Comparison of ENCODE assay signal across 8 mouse cellular contexts in the genomic region with DNA sequence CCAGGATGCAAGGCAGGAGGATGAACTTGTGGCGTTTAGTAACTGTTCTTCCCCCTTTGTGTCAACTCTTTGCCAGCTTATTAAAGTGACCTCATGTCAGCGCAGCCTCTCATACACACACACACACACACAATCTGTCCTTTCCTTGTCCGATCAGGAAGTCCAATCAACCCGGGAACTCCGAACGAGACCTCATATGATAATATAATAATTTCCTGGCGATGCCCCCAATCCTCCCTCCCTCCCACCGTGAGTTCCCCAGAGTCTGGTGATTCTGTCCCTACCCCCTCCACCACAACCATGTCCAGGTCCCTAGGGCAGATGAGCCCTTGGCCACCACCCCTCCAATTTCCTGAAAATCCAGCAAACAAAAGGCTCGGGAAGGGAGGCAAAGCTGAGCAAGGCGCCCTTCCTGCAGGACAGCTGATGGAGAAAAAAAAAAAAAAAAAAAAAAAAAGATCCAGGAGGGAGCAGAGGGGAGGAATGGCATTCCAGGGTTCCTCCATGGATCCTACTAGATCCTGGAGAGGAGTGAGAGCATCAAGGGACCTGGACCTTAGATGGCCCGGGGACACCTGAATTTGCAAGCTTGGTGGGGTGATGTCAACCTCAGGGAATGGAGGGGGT. TPM values are rescaled to one million over a fixed set of nuclear protein-coding genes. Genes with fewer than 3 reads are reported as not detected.
A peak's percentile ranks its signal among the peaks of the same experiment; 100 is the strongest.
DNase-seq lines count a peak whose midpoint lies in the region; ATAC-seq and TF ChIP-seq lines count a peak whose summit lies in the region.

No protein-coding gene starts in this region.

- in situ Hi-C loops in ES-E14 (cut with MboI; ENCODE audit: low sequenced_read_pairs in 2 of 2, unreplicated experiment in 2 of 2): no loop called here

- H3K4me1 ChIP-seq in ES-E14 (ENCODE audit: control insufficient read depth in 2 of 2, insufficient read depth in 2 of 2, low read length in 2 of 2, poor library complexity in 1 of 2): peaks cover 13 to 28% of the 10 kb centered on the region in 2 experiments; a peak in 3 of 4 replicates
- H3K4me1 ChIP-seq in forebrain, embryonic 12.5 days: peaks cover 15% of the 10 kb centered on the region
- peaks cover 18% of the 10 kb centered on the region for H3K4me1 ChIP-seq in limb, embryonic 13.5 days
- peaks cover 21% of the 10 kb centered on the region for H3K4me1 ChIP-seq in midbrain, embryonic 16.5 days (ENCODE audit: control insufficient read depth, insufficient read depth, low read length)

- peak; percentile 78 for DNase-seq in 3134 (ENCODE audit: extremely low read depth, insufficient read length, low spot score)
- DNase-seq in ES-E14 (ENCODE audit: low read depth, low spot score): no peak
- peak; percentile 67 for DNase-seq in heart, postnatal 25 days (ENCODE audit: low spot score)

- 2% methylated on average over 11 of the region's 11 CpGs for WGBS in forebrain, embryonic 12.5 days
- WGBS in limb, embryonic 13.5 days: 5% methylated on average over 11 of the region's 11 CpGs
- 1% methylated on average over 11 of the region's 11 CpGs for WGBS in midbrain, embryonic 16.5 days

- H3K36me3 ChIP-seq in ES-E14 (ENCODE audit: control insufficient read depth, insufficient read depth, low read length, poor library complexity, severe bottlenecking): no peaks in the 10 kb centered on the region
- H3K36me3 ChIP-seq in forebrain, embryonic 12.5 days (replicated peaks): no peaks in the 10 kb centered on the region
- H3K36me3 ChIP-seq in limb, embryonic 13.5 days: no peaks in the 10 kb centered on the region
- H3K36me3 ChIP-seq in midbrain, embryonic 16.5 days (ENCODE audit: control insufficient read depth, insufficient read depth, low read length): no peaks in the 10 kb centered on the region

- peaks cover 5% of the 10 kb centered on the region; the same call in 1 of the 2 replicates for H3K27me3 ChIP-seq in forebrain, embryonic 12.5 days
- no peaks in the 10 kb centered on the region for H3K27me3 ChIP-seq in limb, embryonic 13.5 days
- no peaks in the 10 kb centered on the region for H3K27me3 ChIP-seq in midbrain, embryonic 16.5 days (ENCODE audit: control insufficient read depth, insufficient read depth, low read depth, low read length)

- H3K27ac ChIP-seq in ES-E14 (ENCODE audit: insufficient read depth, low read depth, low read length, poor library complexity, severe bottlenecking): peak overlapping the region; percentile 55
- peak overlapping the region; percentile 71 for H3K27ac ChIP-seq in forebrain, embryonic 12.5 days
- H3K27ac ChIP-seq in limb, embryonic 13.5 days: peak overlapping the region; percentile 29
- peak overlapping the region; percentile 82 for H3K27ac ChIP-seq in midbrain, embryonic 16.5 days (ENCODE audit: low read length)

- peak; percentile 34 for ATAC-seq in forebrain, embryonic 12.5 days (ENCODE audit: low FRiP score)
- peak; percentile 29 for ATAC-seq in limb, embryonic 13.5 days (ENCODE audit: low FRiP score, low read depth)
- ATAC-seq in midbrain, embryonic 16.5 days: peak; percentile 23
- no peak for ATAC-seq in inflammation-experienced regulatory T-cells, adult 6 months
- ATAC-seq in activated CD4-positive, CD25-positive, alpha-beta regulatory T cell, adult 4 months: no peak

- peak overlapping the region; percentile 68 for H3K4me2 ChIP-seq in forebrain, embryonic 12.5 days
- H3K4me2 ChIP-seq in limb, embryonic 13.5 days (replicated peaks): peak overlapping the region; percentile 77
- H3K4me2 ChIP-seq in midbrain, embryonic 16.5 days (ENCODE audit: low read length): peak overlapping the region; percentile 93

- intact Hi-C loops in heart, postnatal 25 days (cut with DNase I): loop anchor here (1.0 to 10.0 kb wide), 4 partner anchors 11 to 439 kb away; a partner anchor contains a TSS

- H3K9me3 ChIP-seq in ES-E14 (ENCODE audit: control insufficient read depth, insufficient read depth, low read depth, low read length): no peaks in the 10 kb centered on the region
- H3K9me3 ChIP-seq in forebrain, embryonic 12.5 days: no peaks in the 10 kb centered on the region
- H3K9me3 ChIP-seq in limb, embryonic 13.5 days: no peaks in the 10 kb centered on the region
- H3K9me3 ChIP-seq in midbrain, embryonic 16.5 days (replicated peaks; ENCODE audit: control insufficient read depth, low read length, poor library complexity, severe bottlenecking): no peaks in the 10 kb centered on the region

- H3K9ac ChIP-seq in ES-E14 (ENCODE audit: insufficient read depth, low read depth, low read length, poor library complexity, severe bottlenecking): peak overlapping the region; percentile 67; the same call in 1 of the 2 replicates
- peak overlapping the region; percentile 59 for H3K9ac ChIP-seq in forebrain, embryonic 12.5 days
- peak overlapping the region; percentile 68 for H3K9ac ChIP-seq in limb, embryonic 13.5 days
- H3K9ac ChIP-seq in midbrain, embryonic 16.5 days (ENCODE audit: low read depth, low read length): peak overlapping the region; percentile 74

- peak overlapping the region; percentile 56 to 68 for H3K4me3 ChIP-seq in ES-E14 (ENCODE audit: insufficient read depth in 1 of 2, low read depth in 1 of 2, low read length in 2 of 2, poor library complexity in 1 of 2, severe bottlenecking in 1 of 2)
- H3K4me3 ChIP-seq in forebrain, embryonic 12.5 days (replicated peaks): peak overlapping the region; percentile 41
- peak overlapping the region; percentile 46 for H3K4me3 ChIP-seq in limb, embryonic 13.5 days
- H3K4me3 ChIP-seq in midbrain, embryonic 16.5 days (ENCODE audit: low read depth, low read length): peak overlapping the region; percentile 37

TF ChIP-seq in ES-E14, 5 proteins besides CTCF, POLR2A, EP300 and RAD21:
- TF ChIP-seq HCFC1 (IDR thresholded peaks at IDR 0.05; ENCODE audit: borderline replicate concordance, insufficient read depth, low read length): no peak
- peak; percentile 96 for TF ChIP-seq ZNF384 (IDR thresholded peaks at IDR 0.05; ENCODE audit: low read depth, low read length)

RNA-seq across cellular contexts. Expression of a gene that starts 5.4 kb away (rescaled TPM):
- 20.9 and 34.9 TPM in 2 replicates for total RNA-seq in ES-E14 (2012; rRNA removed)
- 17.3 and 17.4 TPM in 2 replicates for polyA plus RNA-seq in forebrain, embryonic 12.5 days (2016; fragmentation: Nextera tagmentation; extraction: Ambion mirVana)
- 1 to 10 TPM; 2.7 to 3.0 TPM for total RNA-seq in heart, postnatal 25 days (2021)
- polyA plus RNA-seq in limb, embryonic 13.5 days (2015; fragmentation: Nextera tagmentation; extraction: Ambion mirVana): 17.2 and 17.9 TPM in 2 replicates
- polyA plus RNA-seq in midbrain, embryonic 16.5 days (2015; fragmentation: Nextera tagmentation; extraction: Ambion mirVana): 26.8 and 27.3 TPM in 2 replicates
- polyA plus RNA-seq in inflammation-experienced regulatory T-cells, adult 6 months (2017; shearing (Covaris generic)): 10 to 100 TPM in 2 of 3 experiments, 1 to 10 TPM in 1; 6.0 to 15.2 (median 11.0) TPM
- 10 to 100 TPM in 1 of 2 experiments, 1 to 10 TPM in 1; 7.8 to 10.1 TPM for polyA plus RNA-seq in activated CD4-positive, CD25-positive, alpha-beta regulatory T cell, adult 4 months (2017; shearing (Covaris generic))

RNA-seq across cellular contexts. Expression of a gene that starts 11.1 kb away (rescaled TPM):
- total RNA-seq in ES-E14 (2012; rRNA removed): 34.3 and 58.8 TPM in 2 replicates
- polyA plus RNA-seq in forebrain, embryonic 12.5 days (2016; fragmentation: Nextera tagmentation; extraction: Ambion mirVana): 26.7 and 27.7 TPM in 2 replicates
- 10 to 100 TPM; 52.5 to 64.2 TPM for total RNA-seq in heart, postnatal 25 days (2021)
- 76.5 and 82.3 TPM in 2 replicates for polyA plus RNA-seq in limb, embryonic 13.5 days (2015; fragmentation: Nextera tagmentation; extraction: Ambion mirVana)
- polyA plus RNA-seq in midbrain, embryonic 16.5 days (2015; fragmentation: Nextera tagmentation; extraction: Ambion mirVana): 4.8 and 6.0 TPM in 2 replicates
- not detected for polyA plus RNA-seq in inflammation-experienced regulatory T-cells, adult 6 months (2017; shearing (Covaris generic))
- polyA plus RNA-seq in activated CD4-positive, CD25-positive, alpha-beta regulatory T cell, adult 4 months (2017; shearing (Covaris generic)): not detected

RNA-seq across cellular contexts. Expression of a gene that starts 24.6 kb away (rescaled TPM):
- 22.7 and 24.2 TPM in 2 replicates for total RNA-seq in ES-E14 (2012; rRNA removed)
- polyA plus RNA-seq in forebrain, embryonic 12.5 days (2016; fragmentation: Nextera tagmentation; extraction: Ambion mirVana): 41.3 and 43.9 TPM in 2 replicates
- 10 to 100 TPM; 10.8 to 13.3 TPM for total RNA-seq in heart, postnatal 25 days (2021)
- polyA plus RNA-seq in limb, embryonic 13.5 days (2015; fragmentation: Nextera tagmentation; extraction: Ambion mirVana): 104 and 107 TPM in 2 replicates
- 13.1 TPM in 2 replicates for polyA plus RNA-seq in midbrain, embryonic 16.5 days (2015; fragmentation: Nextera tagmentation; extraction: Ambion mirVana)
- polyA plus RNA-seq in inflammation-experienced regulatory T-cells, adult 6 months (2017; shearing (Covaris generic)): 1 to 10 TPM; 1.4 to 1.7 (median 1.6) TPM
- polyA plus RNA-seq in activated CD4-positive, CD25-positive, alpha-beta regulatory T cell, adult 4 months (2017; shearing (Covaris generic)): 1 to 10 TPM; 1.3 to 1.5 TPM

RNA-seq across cellular contexts. Expression of a gene that starts 31.3 kb away (rescaled TPM):
- total RNA-seq in ES-E14 (2012; rRNA removed): 350 and 528 TPM in 2 replicates
- polyA plus RNA-seq in forebrain, embryonic 12.5 days (2016; fragmentation: Nextera tagmentation; extraction: Ambion mirVana): 184 and 198 TPM in 2 replicates
- 10 to 100 TPM; 67.1 to 67.7 TPM for total RNA-seq in heart, postnatal 25 days (2021)
- 141 and 149 TPM in 2 replicates for polyA plus RNA-seq in limb, embryonic 13.5 days (2015; fragmentation: Nextera tagmentation; extraction: Ambion mirVana)
- polyA plus RNA-seq in midbrain, embryonic 16.5 days (2015; fragmentation: Nextera tagmentation; extraction: Ambion mirVana): 97.2 and 103 TPM in 2 replicates
- polyA plus RNA-seq in inflammation-experienced regulatory T-cells, adult 6 months (2017; shearing (Covaris generic)): 10 to 100 TPM; 58.1 to 76.1 (median 61.2) TPM
- 10 to 100 TPM; 65.0 to 75.8 TPM for polyA plus RNA-seq in activated CD4-positive, CD25-positive, alpha-beta regulatory T cell, adult 4 months (2017; shearing (Covaris generic))

RNA-seq across cellular contexts. Expression of a gene that starts 44.3 kb away (rescaled TPM):
- 3.6 and 6.3 TPM in 2 replicates for total RNA-seq in ES-E14 (2012; rRNA removed)
- 6.0 and 7.2 TPM in 2 replicates for polyA plus RNA-seq in forebrain, embryonic 12.5 days (2016; fragmentation: Nextera tagmentation; extraction: Ambion mirVana)
- total RNA-seq in heart, postnatal 25 days (2021): 1 to 10 TPM; 8.3 to 8.7 TPM
- 8.4 and 9.6 TPM in 2 replicates for polyA plus RNA-seq in limb, embryonic 13.5 days (2015; fragmentation: Nextera tagmentation; extraction: Ambion mirVana)
- 18.4 and 20.9 TPM in 2 replicates for polyA plus RNA-seq in midbrain, embryonic 16.5 days (2015; fragmentation: Nextera tagmentation; extraction: Ambion mirVana)
- 1 to 10 TPM in 2 of 3 experiments, under 1 TPM in 1; 0.32 to 2.0 (median 1.5) TPM for polyA plus RNA-seq in inflammation-experienced regulatory T-cells, adult 6 months (2017; shearing (Covaris generic))
- 1 to 10 TPM in 1 of 2 experiments, not detected in 1; 1.7 TPM for polyA plus RNA-seq in activated CD4-positive, CD25-positive, alpha-beta regulatory T cell, adult 4 months (2017; shearing (Covaris generic))

Comparison
In these comparisons a context has a peak if more than half of its experiments do, and no peak if none do; other contexts are left out.
1. H3K27ac ChIP-seq: peak in every context shown above with its lines; median percentile 82 in midbrain, embryonic 16.5 days; 71 in forebrain, embryonic 12.5 days; 55 in ES-E14; 29 in limb, embryonic 13.5 days.
2. ATAC-seq: peak in forebrain, embryonic 12.5 days (single experiment), limb, embryonic 13.5 days (single experiment) and midbrain, embryonic 16.5 days (single experiment); none in inflammation-experienced regulatory T-cells, adult 6 months (single experiment) and activated CD4-positive, CD25-positive, alpha-beta regulatory T cell, adult 4 months (single experiment).
3. Peak in every context shown above with its lines, with median percentiles within 50 percentile points of each other: H3K4me3 ChIP-seq, H3K9ac ChIP-seq and H3K4me2 ChIP-seq.